Mouse (Mus musculus): Measurements from ENCODE around the gene Svs2. TPM values are rescaled to one million over a fixed set of nuclear protein-coding genes. Genes with fewer than 3 reads are reported as not detected.
"Not testable (repeated sequence)": the region's sequence is repeated elsewhere in the genome, so short reads cannot be mapped to it uniquely, and the experiment has no call there.

Gene Svs2
- total RNA-seq (2021) = not detected
- long read RNA-seq, experiment 1 = 0 reads
- long read RNA-seq, experiment 2 = 0 reads

GRCm38 (mm10) chr2:164238366-164238765 lies at the start of gene Svs2:
Svs2 (minus strand) TSS chr2:164238466.
- no peak for DNase-seq (ENCODE audit: low spot score in 2 of 2)

GRCm38 (mm10) chr2:164278359-164278758 lies 40.1 kb upstream of the Svs2 start, which contains the start of gene Svs4:
Svs4 (minus strand) TSS chr2:164278459.
- DNase-seq (ENCODE audit: low spot score in 2 of 2) = no peak

GRCm38 (mm10) chr2:164256540-164256939 lies 18.3 kb upstream of the Svs2 start, which contains the start of gene Svs3b:
Svs3b (minus strand) TSS chr2:164256640.
- DNase-seq (ENCODE audit: low spot score in 2 of 2) = not testable (repeated sequence)

- no peak for DNase-seq (ENCODE audit: low spot score in 2 of 2)
These were observed 5.6 kb downstream of the Svs2 start for GRCm38 (mm10) chr2:164232671-164233070.

- no peak for DNase-seq (ENCODE audit: low spot score in 2 of 2)
These were observed 9.8 kb downstream of the Svs2 start for GRCm38 (mm10) chr2:164228361-164229070.

GRCm38 (mm10) chr2:164221522-164221921 lies 16.7 kb downstream of the Svs2 start, which contains the start of gene Wfdc15b:
Wfdc15b (minus strand) TSS chr2:164221660.
- no peak for DNase-seq (ENCODE audit: low spot score in 2 of 2)

- DNase-seq (ENCODE audit: low spot score in 2 of 2) = no peak
These were observed 19.0 kb downstream of the Svs2 start for GRCm38 (mm10) chr2:164219295-164219694.

- DNase-seq (ENCODE audit: low spot score in 2 of 2) = no peak
These were observed 25.6 kb downstream of the Svs2 start for GRCm38 (mm10) chr2:164212711-164213110.

- no peak for DNase-seq (ENCODE audit: low spot score in 2 of 2)
These were observed 27.4 kb downstream of the Svs2 start for GRCm38 (mm10) chr2:164210892-164211291.

- no peak for DNase-seq (ENCODE audit: low spot score in 2 of 2)
These were observed 31.6 kb downstream of the Svs2 start for GRCm38 (mm10) chr2:164206676-164207075.

- not testable (repeated sequence) for DNase-seq (ENCODE audit: low spot score in 2 of 2)
These were observed 32.3 kb downstream of the Svs2 start for GRCm38 (mm10) chr2:164206011-164206410.

GRCm38 (mm10) chr2:164199626-164200327 lies 38.5 kb downstream of the Svs2 start, which contains the start of gene Wfdc15a:
Wfdc15a (minus strand) TSS chr2:164200130.
- no peak for DNase-seq (ENCODE audit: low spot score in 2 of 2)

GRCm38 (mm10) chr2:164196700-164196990 lies 41.6 kb downstream of the Svs2 start:
- DNase-seq (ENCODE audit: low spot score in 2 of 2) = no peak

GRCm38 (mm10) chr2:164195971-164196699 lies 42.1 kb downstream of the Svs2 start:
- DNase-seq (ENCODE audit: low spot score in 2 of 2) = peak in 1 of 2 experiments; percentile 25

GRCm38 (mm10) chr2:164194959-164195630 lies 43.2 kb downstream of the Svs2 start:
- no peak for DNase-seq (ENCODE audit: low spot score in 2 of 2)

GRCm38 (mm10) chr2:164192279-164192678 lies 46.0 kb downstream of the Svs2 start:
- DNase-seq (ENCODE audit: low spot score in 2 of 2) = no peak

- no peak for DNase-seq (ENCODE audit: low spot score in 2 of 2)
These were observed 47.7 kb downstream of the Svs2 start, which contains the start of gene Wfdc12 for GRCm38 (mm10) chr2:164190576-164190975. Wfdc12 (minus strand) TSS chr2:164190608.

- no peak for DNase-seq (ENCODE audit: low spot score in 2 of 2)
These were observed 49.5 kb downstream of the Svs2 start for GRCm38 (mm10) chr2:164188722-164189121.
